Mouse (Mus musculus): Measurements from ENCODE around the gene Efhd2.

Gene Efhd2

DNA sequence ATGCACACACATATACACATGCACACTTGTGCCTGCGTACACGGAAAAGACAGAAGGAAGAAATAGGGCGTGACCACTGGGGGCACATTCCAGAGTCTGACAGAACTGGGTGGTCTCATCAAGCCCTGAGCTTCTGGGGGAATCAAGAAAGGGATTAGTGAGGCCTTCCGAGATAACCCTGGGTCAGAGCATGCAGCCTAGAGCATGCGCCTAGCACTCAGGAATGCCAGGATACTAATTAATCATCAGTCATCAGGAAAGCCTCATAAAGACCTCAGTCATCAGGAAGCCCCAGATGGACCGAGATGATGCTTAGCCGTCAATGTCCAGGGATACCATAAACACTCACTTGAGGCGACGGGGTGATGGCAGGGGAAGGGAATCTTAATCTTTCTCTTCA is 5.2 kb upstream of the Efhd2 start:
- DNase-seq = no peak

GRCm38 (mm10) chr4:141879074-141879473 is 4.4 kb upstream of the Efhd2 start:
- peak; percentile 59 for DNase-seq

GRCm38 (mm10) chr4:141878621-141879020 is 3.9 kb upstream of the Efhd2 start:
- DNase-seq = no peak

DNA sequence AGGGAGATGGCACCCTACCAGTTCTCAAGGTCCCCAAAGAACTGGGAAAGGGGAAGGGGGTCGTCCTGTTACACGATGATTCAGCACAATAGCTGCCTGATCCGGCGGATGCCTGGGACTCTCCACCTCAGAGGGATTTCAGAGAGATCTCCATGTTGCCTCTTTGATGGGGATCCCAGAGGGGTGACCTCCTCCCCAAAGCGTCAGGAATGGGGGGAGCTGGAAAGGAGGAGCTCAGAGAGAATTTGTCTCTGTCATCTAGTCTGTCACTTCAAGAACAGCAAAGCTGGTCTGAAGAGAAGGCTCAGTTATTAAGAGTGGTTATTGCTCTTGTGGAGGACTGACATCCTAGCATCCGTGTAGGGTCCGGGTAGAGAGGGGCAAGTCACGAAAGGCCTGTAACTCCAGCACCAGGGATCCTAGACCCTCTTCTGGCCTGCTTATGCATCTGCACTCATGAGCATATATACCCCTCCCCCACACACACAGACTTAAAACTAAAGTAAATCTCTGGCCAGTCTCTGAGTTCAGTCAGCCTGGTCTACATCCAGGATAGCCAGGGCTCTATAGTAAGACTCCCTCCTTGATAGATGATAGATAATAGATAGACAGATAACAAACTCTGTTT is 875 bp upstream of the Efhd2 start:
- no peak for DNase-seq

DNA sequence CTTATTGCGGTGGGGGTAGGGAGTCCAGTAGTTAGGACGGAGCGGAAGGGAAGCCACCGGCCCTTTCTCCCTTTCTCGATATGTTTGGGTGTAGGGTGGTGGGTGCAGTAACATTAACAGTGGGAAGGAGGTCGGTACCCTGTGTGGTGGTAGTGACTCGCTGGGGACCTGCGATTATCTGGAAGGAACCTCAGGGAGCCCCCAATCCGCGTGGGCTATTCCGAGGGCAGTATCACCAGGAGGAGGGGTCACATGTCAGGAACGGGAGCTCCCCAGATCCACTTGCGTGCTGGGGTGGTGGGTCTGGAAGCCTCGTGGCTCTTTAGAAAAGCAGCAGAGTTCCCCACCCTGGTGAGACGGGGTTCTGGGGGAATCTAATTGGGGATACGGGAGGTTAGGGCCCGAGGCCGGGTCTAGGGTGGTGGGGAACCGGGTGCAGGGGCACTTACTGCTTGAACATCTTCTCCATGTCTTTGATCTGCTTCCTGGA is 564 bp downstream of the Efhd2 start:
- DNase-seq = no peak

DNA sequence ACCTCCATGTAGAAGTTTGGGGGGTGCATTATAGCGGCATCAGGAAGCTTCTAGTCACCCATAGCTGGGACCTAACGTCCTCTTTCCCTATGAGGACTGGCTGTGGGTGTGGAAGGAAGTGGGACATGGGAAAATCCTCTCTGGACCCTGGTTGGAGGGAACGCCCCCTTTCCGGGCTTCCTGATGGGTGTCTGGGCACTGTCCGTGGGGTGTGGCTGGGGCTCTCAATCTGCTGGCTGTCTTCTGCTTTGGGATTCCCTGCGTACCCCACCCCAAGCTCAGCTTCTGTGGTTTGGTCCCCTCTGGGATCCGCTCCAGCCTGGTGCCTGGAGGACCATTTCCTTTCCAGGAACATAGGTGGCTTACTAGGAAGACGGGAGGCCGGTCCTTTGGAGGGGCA is 1.7 kb downstream of the Efhd2 start:
- peak; percentile 57 for DNase-seq

GRCm38 (mm10) chr4:141871909-141872308 is 2.8 kb downstream of the Efhd2 start:
- no peak for DNase-seq

GRCm38 (mm10) chr4:141871333-141871725 is 3.4 kb downstream of the Efhd2 start:
- no peak for DNase-seq

GRCm38 (mm10) chr4:141870666-141871332 is 3.9 kb downstream of the Efhd2 start:
- DNase-seq = peak; percentile 57

DNA sequence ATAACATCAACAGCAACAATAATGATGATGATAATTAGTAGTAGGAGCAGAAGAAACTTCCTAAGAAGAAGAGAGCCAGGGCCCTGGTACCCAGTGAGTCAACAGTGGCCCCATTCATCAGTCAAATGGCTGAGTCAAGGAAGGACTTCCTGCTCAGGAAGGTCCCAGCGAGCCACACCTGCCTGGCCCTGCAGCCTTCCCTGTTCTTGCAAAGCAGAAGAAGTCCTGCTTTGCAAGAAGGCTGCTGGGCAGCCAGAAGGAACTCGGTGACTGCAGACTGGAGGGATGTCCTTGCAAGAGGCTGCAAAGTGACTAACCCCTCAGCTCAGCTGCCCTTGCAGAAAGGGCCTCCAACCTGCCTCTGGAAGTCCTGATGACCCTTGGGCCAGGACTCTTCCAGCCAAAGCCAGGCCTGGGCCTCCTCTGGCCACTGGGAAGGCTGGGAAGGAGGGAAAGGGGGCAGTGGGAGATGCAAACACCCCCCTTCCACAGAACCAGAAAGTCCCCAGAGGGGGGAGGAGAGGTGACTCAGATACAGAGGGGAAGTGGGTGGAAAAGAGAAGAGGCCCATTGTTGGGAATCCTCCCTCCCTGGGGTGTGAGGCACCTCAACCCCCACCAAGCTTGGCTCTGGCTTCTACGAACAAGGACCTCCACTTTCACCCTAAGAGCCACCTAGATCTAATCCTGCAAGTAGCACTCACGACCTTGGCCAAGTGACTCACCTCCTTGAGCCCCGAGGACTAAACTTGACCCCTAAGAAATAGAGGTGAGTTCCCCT is 5.1 kb downstream of the Efhd2 start:
- no peak for DNase-seq

DNA sequence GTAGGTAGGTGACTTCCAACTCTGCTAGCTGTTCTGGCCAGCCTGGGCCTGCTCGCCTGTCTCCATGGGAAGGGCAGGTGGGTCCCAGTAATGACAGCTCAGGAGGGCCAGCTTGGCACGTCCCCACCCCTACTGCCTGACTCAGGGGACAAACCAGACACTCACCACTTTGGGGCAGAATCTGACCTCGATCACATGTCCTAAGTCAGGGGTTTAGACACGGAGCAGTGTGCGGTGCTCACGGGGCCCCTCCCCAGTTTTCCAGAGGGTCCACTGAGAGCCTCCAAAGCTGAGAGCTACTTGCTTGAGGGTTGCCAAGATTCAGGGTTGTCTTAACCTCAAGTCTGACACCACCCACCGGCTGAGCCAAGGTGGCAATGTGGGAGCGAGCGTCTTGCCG is 6.7 kb downstream of the Efhd2 start:
- no peak for DNase-seq

DNA sequence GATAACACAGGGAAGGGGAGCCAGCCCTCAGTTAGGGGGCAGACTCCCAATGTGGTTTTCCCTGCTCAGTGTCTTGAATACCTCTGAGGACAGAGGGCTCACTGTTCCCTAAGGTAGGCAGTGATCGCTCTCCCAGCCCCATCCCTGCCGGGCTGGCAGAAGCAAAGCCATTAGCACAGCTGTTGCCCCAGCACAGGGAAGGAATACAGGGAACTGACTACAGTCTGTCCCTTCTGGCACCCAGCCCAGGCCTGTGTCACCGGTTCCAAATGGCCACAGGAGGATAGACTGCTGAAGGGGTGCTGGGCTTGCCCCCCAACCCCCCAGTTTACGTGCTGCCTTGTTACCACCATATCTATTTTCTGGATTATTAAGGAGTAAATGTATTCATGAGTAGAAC is 7.2 kb downstream of the Efhd2 start:
- DNase-seq = peak; percentile 71

GRCm38 (mm10) chr4:141866933-141867490 is 7.7 kb downstream of the Efhd2 start:
- peak; percentile 46 for DNase-seq

- DNase-seq = no peak
Observed at GRCm38 (mm10) chr4:141865600-141865999, 9.1 kb downstream of the Efhd2 start.

GRCm38 (mm10) chr4:141865006-141865405 is 9.7 kb downstream of the Efhd2 start:
- no peak for DNase-seq

DNA sequence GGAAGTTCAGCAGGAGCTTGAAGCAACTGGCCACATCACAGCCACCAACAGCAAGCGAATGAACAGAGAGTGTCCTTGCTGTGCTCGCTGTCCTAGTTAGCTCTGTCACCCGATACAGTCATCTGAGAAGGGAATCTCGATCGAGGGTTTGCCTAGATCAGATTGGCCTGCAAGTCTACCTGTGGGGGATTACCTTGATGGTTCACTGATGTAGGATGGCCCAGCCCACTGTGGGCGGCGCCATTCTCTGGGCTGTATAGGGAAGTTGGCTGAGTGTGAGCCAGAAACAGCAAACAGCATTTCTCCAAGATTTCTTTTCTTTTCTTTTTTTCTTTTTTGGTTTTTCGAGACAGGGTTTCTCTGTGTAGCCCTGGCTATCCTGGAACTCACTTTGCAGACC is 10.2 kb downstream of the Efhd2 start:
- DNase-seq = no peak

GRCm38 (mm10) chr4:141863726-141864280 is 10.9 kb downstream of the Efhd2 start:
- no peak for DNase-seq

- DNase-seq = no peak
Observed at GRCm38 (mm10) chr4:141862867-141863266, 11.9 kb downstream of the Efhd2 start.

GRCm38 (mm10) chr4:141861591-141862295 is 13.0 kb downstream of the Efhd2 start:
- peak; percentile 34 for DNase-seq

- no peak for DNase-seq
Observed at GRCm38 (mm10) chr4:141860246-141860841, 14.4 kb downstream of the Efhd2 start.

DNA sequence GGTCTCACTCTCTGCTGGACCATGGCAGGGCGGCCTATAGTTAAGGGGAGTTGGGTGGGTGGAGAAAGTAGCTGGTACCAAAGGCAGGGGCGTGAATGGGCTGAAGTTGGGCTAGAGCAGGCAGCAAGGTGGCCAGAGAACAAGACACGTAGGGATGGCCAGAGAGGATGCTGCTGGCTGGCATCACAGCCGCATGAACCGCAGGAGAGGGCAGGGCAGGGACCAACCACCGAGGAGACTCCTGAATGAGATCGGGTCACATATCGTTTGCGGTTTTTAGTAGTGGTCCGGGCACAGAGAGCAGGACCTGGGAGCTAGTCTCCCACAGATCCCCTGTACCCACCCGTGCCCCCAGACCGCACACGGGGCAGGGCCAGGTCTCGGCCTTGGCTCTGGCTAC is 15.4 kb downstream of the Efhd2 start:
- DNase-seq = no peak

GRCm38 (mm10) chr4:141858501-141858900 is 16.2 kb downstream of the Efhd2 start:
- DNase-seq = no peak
